Mouse (Mus musculus): ENCODE measurements around the gene Bmpr2.

DNA sequence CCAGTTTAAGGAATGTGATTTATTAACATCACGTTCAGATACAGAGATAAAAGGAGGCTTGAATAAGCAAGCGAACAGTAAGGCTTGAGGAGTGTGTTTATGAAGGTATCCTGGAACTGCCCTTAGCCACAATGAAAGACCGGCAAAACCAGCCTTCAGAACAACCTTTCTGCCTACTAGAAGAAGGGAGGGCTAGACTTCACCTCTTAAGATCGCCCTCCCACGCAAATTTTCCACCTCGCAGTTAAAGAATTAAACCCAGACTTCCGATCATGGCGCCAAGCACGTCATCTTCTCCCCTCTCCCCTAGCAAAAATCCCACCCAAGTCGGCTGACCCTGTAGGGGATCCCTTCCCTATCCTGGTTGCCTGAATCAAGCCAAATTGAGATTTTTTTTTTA, 992 bp upstream of the Bmpr2 start:
- TF ChIP-seq GATA1 (IDR thresholded peaks at IDR 0.05; ENCODE audit: borderline replicate concordance, low read length) (no peak), FLI1 (IDR thresholded peaks at IDR 0.05; ENCODE audit: low read length) (no peak)
